Mouse (Mus musculus) midbrain, embryonic 15.5 days (tissue): Measurements from ENCODE around the gene Tubd1. TPM values are rescaled to one million over a fixed set of nuclear protein-coding genes. Genes with fewer than 3 reads are reported as not detected.

Experiments
- ATAC-seq: fragments of 200-750 bp; cut with Nextera tagmentation; replicated peaks from 2 replicates; pipeline ENCODE4 v1.8.0; 2017; ENCODE audit warnings: moderate TSS enrichment
- H3K27ac ChIP-seq: fragments of 300-500 bp; sonication (generic); 2 replicates; pipeline ENCODE4 v1.5.1; 2015; ENCODE audit warnings: mild to moderate bottlenecking, inconsistent platforms
- H3K27me3 ChIP-seq: fragments of 300-500 bp; sonication (generic); replicated peaks from 2 replicates; pipeline ENCODE4 v1.6.1; 2015; ENCODE audit warnings: inconsistent platforms
- H3K36me3 ChIP-seq: fragments of 300-500 bp; sonication (generic); replicated peaks from 2 replicates; pipeline ENCODE4 v1.6.1; 2015; ENCODE audit warnings: inconsistent platforms
- H3K4me1 ChIP-seq: fragments of 300-500 bp; sonication (generic); 2 replicates; pipeline ENCODE4 v1.6.1; 2015; ENCODE audit warnings: inconsistent platforms
- H3K4me2 ChIP-seq: fragments of 300-500 bp; sonication (generic); 2 replicates; pipeline ENCODE4 v1.6.1; 2015; ENCODE audit warnings: inconsistent platforms, mild to moderate bottlenecking, moderate library complexity
- H3K4me3 ChIP-seq: fragments of 300-500 bp; sonication (generic); 2 replicates; pipeline ENCODE4 v1.5.1; 2015; ENCODE audit warnings: mild to moderate bottlenecking, inconsistent platforms
- H3K9ac ChIP-seq: fragments of 300-500 bp; sonication (generic); 2 replicates; pipeline ENCODE4 v1.6.1; 2015; ENCODE audit warnings: mild to moderate bottlenecking, inconsistent platforms
- H3K9me3 ChIP-seq: fragments of 300-500 bp; sonication (generic); 2 replicates; pipeline ENCODE4 v1.6.1; 2016; ENCODE audit warnings: inconsistent platforms
- WGBS: fragments of 180-500 bp; shearing (Covaris S2); methylation state at CpG from one replicate; pipeline ENCODE4 v1.1.7; 2015; ENCODE audit warnings: mixed read lengths; 5-methylcytosine and 5-hydroxymethylcytosine counted together
- polyA plus RNA-seq: library from polyadenylated mRNA; unstranded; fragments of >200 nt; fragmentation: Nextera tagmentation; extraction: Ambion mirVana; gene quantifications from 2 replicates; pipeline ENCODE4 v1.2.1, GENCODE M21; 2015

Gene Tubd1
- polyA plus RNA-seq, 1 experiment from 2014 or later: 6.9 TPM

GRCm38 (mm10) chr11:86587830-86588229, 43.0 kb downstream of the Tubd1 start:
- H3K9ac ChIP-seq: no peak overlapping the region
- no peaks in the 10 kb centered on the region for H3K27me3 ChIP-seq
- H3K4me1 ChIP-seq: peaks cover 9% of the 10 kb centered on the region; the same call in 1 of the 2 replicates
- H3K4me3 ChIP-seq: no peak overlapping the region
- ATAC-seq: no peak
- H3K4me2 ChIP-seq: no peak overlapping the region
- no peak overlapping the region for H3K27ac ChIP-seq
- 49% methylated on average over 7 of the region's 7 CpGs for WGBS
- no peaks in the 10 kb centered on the region for H3K9me3 ChIP-seq
- no peaks in the 10 kb centered on the region for H3K36me3 ChIP-seq

- Histone ChIP-seq H3K27ac (no peak overlapping the region), H3K4me1 (peaks cover 15% of the 10 kb centered on the region), H3K9ac (no peak overlapping the region), H3K9me3 (no peaks in the 10 kb centered on the region), H3K4me3 (no peak overlapping the region), H3K27me3 (no peaks in the 10 kb centered on the region), H3K4me2 (no peak overlapping the region), H3K36me3 (no peaks in the 10 kb centered on the region)
- no peak for ATAC-seq
- 92% methylated on average over 4 of the region's 4 CpGs for WGBS
These were observed 44.0 kb downstream of the Tubd1 start for GRCm38 (mm10) chr11:86588583-86589298.

GRCm38 (mm10) chr11:86590066-86590465, 45.3 kb downstream of the Tubd1 start:
- Histone ChIP-seq H3K4me2 (no peak overlapping the region), H3K9ac (no peak overlapping the region), H3K9me3 (no peaks in the 10 kb centered on the region), H3K27ac (no peak overlapping the region), H3K4me1 (peaks cover 15% of the 10 kb centered on the region), H3K27me3 (no peaks in the 10 kb centered on the region), H3K36me3 (no peaks in the 10 kb centered on the region), H3K4me3 (no peak overlapping the region)
- 92% methylated on average over 4 of the region's 4 CpGs for WGBS
- ATAC-seq: no peak

GRCm38 (mm10) chr11:86590579-86590978, 45.8 kb downstream of the Tubd1 start:
- H3K4me3 ChIP-seq: no peak overlapping the region
- H3K9ac ChIP-seq: no peak overlapping the region
- no peaks in the 10 kb centered on the region for H3K36me3 ChIP-seq
- H3K4me1 ChIP-seq: peaks cover 15% of the 10 kb centered on the region
- H3K27me3 ChIP-seq: no peaks in the 10 kb centered on the region
- no peaks in the 10 kb centered on the region for H3K9me3 ChIP-seq
- 92% methylated on average over 10 of the region's 10 CpGs for WGBS
- no peak overlapping the region for H3K27ac ChIP-seq
- no peak for ATAC-seq
- no peak overlapping the region for H3K4me2 ChIP-seq

- WGBS: 88% methylated on average over 4 of the region's 4 CpGs
- no peak for ATAC-seq
- no peaks in the 10 kb centered on the region for H3K36me3 ChIP-seq
- H3K27me3 ChIP-seq: no peaks in the 10 kb centered on the region
- no peaks in the 10 kb centered on the region for H3K9me3 ChIP-seq
- H3K27ac ChIP-seq: no peak overlapping the region
- H3K4me3 ChIP-seq: no peak overlapping the region
- peaks cover 15% of the 10 kb centered on the region for H3K4me1 ChIP-seq
- no peak overlapping the region for H3K9ac ChIP-seq
- no peak overlapping the region for H3K4me2 ChIP-seq
These were observed 46.6 kb downstream of the Tubd1 start for GRCm38 (mm10) chr11:86591301-86591845.

- Histone ChIP-seq H3K4me1 (peaks cover 10% of the 10 kb centered on the region), H3K4me2 (no peak overlapping the region), H3K36me3 (no peaks in the 10 kb centered on the region), H3K27me3 (no peaks in the 10 kb centered on the region), H3K9ac (no peak overlapping the region), H3K4me3 (no peak overlapping the region), H3K27ac (no peak overlapping the region), H3K9me3 (no peaks in the 10 kb centered on the region)
- ATAC-seq: no peak
- 89% methylated on average over 2 of the region's 2 CpGs for WGBS
These were observed 47.3 kb downstream of the Tubd1 start for GRCm38 (mm10) chr11:86591931-86592616.

- Histone ChIP-seq H3K9ac (no peak overlapping the region), H3K4me1 (peaks cover 6% of the 10 kb centered on the region; the same call in 1 of the 2 replicates), H3K36me3 (no peaks in the 10 kb centered on the region), H3K27ac (0 out of 2 replicates have a peak overlapping the region, but pooled peaks have one; percentile 4), H3K27me3 (no peaks in the 10 kb centered on the region), H3K9me3 (no peaks in the 10 kb centered on the region), H3K4me2 (no peak overlapping the region), H3K4me3 (no peak overlapping the region)
- no peak for ATAC-seq
- 22% methylated on average over 3 of the region's 3 CpGs for WGBS
These were observed 48.2 kb downstream of the Tubd1 start for GRCm38 (mm10) chr11:86592993-86593392.

- Histone ChIP-seq H3K36me3 (no peaks in the 10 kb centered on the region), H3K4me3 (no peak overlapping the region), H3K4me2 (no peak overlapping the region), H3K9me3 (no peaks in the 10 kb centered on the region), H3K27me3 (no peaks in the 10 kb centered on the region), H3K9ac (no peak overlapping the region), H3K27ac (0 out of 2 replicates have a peak overlapping the region, but pooled peaks have one; percentile 4), H3K4me1 (peaks cover 6% of the 10 kb centered on the region; the same call in 1 of the 2 replicates)
- ATAC-seq: no peak
- WGBS: 59% methylated on average over 5 of the region's 5 CpGs
These were observed 48.7 kb downstream of the Tubd1 start for GRCm38 (mm10) chr11:86593443-86593842.

- no peak for ATAC-seq
- Histone ChIP-seq H3K27ac (no peak overlapping the region), H3K27me3 (no peaks in the 10 kb centered on the region), H3K4me1 (peaks cover 6% of the 10 kb centered on the region; the same call in 1 of the 2 replicates), H3K4me2 (no peak overlapping the region), H3K9ac (no peak overlapping the region), H3K4me3 (no peak overlapping the region), H3K9me3 (no peaks in the 10 kb centered on the region), H3K36me3 (no peaks in the 10 kb centered on the region)
- 72% methylated on average over 6 of the region's 6 CpGs for WGBS
These were observed 49.5 kb downstream of the Tubd1 start for GRCm38 (mm10) chr11:86594188-86594876.

GRCm38 (mm10) chr11:86595366-86595765, 50.6 kb downstream of the Tubd1 start:
- ATAC-seq: no peak
- H3K4me3 ChIP-seq: no peak overlapping the region
- no peaks in the 10 kb centered on the region for H3K9me3 ChIP-seq
- 91% methylated on average over 6 of the region's 6 CpGs for WGBS
- H3K36me3 ChIP-seq: no peaks in the 10 kb centered on the region
- H3K4me1 ChIP-seq: peaks cover 6% of the 10 kb centered on the region; the same call in 1 of the 2 replicates
- H3K27ac ChIP-seq: no peak overlapping the region
- no peaks in the 10 kb centered on the region for H3K27me3 ChIP-seq
- no peak overlapping the region for H3K9ac ChIP-seq
- no peak overlapping the region for H3K4me2 ChIP-seq

- no peak for ATAC-seq
- no peak overlapping the region for H3K4me3 ChIP-seq
- H3K4me1 ChIP-seq: peaks cover 6% of the 10 kb centered on the region; the same call in 1 of the 2 replicates
- no peak overlapping the region for H3K27ac ChIP-seq
- H3K4me2 ChIP-seq: no peak overlapping the region
- H3K9ac ChIP-seq: no peak overlapping the region
- WGBS: 87% methylated on average over 7 of the region's 7 CpGs
- no peaks in the 10 kb centered on the region for H3K36me3 ChIP-seq
- no peaks in the 10 kb centered on the region for H3K9me3 ChIP-seq
- no peaks in the 10 kb centered on the region for H3K27me3 ChIP-seq
These were observed 51.6 kb downstream of the Tubd1 start for GRCm38 (mm10) chr11:86596187-86596960.
